Mouse (Mus musculus): ENCODE measurements around the gene 1700020L24Rik.
A peak's percentile ranks its signal among the peaks of the same experiment; 100 is the strongest.

1700020L24Rik gene

GRCm38 (mm10) chr11:83437377-83437776 is at the start of gene 1700020L24Rik:
1700020L24Rik (plus strand) TSS chr11:83437677.
- DNase-seq (ENCODE audit: low spot score in 2 of 2): no peak

GRCm38 (mm10) chr11:83393062-83393461 is 44.4 kb upstream of the 1700020L24Rik start:
- no peak for DNase-seq (ENCODE audit: low spot score in 2 of 2)

- no peak for DNase-seq (ENCODE audit: low spot score in 2 of 2)
These were observed 42.6 kb upstream of the 1700020L24Rik start for GRCm38 (mm10) chr11:83394802-83395439.

- DNase-seq (ENCODE audit: low spot score in 2 of 2): no peak
These were observed 39.9 kb upstream of the 1700020L24Rik start for GRCm38 (mm10) chr11:83397626-83398025.

DNA sequence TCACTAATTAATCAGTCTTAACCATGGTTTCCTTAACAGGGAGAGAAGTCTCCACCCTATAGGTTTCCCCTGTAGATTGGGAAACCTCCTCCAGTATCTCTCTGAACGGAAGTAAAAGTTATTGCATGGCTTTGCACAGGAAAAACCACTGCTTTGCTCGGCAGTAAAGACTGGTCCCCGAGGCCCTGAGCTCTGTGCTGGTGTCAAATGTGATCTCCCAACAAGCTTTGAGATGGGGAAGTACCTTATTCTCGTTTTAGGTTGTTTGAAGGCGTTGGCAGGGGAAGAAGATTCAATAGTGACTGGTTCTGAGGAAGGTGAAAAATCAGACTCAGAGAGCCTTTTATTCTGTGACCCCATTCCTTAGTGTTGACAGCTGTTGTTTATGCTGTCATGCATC is 38.8 kb upstream of the 1700020L24Rik start:
- DNase-seq (ENCODE audit: low spot score in 2 of 2): no peak

DNA sequence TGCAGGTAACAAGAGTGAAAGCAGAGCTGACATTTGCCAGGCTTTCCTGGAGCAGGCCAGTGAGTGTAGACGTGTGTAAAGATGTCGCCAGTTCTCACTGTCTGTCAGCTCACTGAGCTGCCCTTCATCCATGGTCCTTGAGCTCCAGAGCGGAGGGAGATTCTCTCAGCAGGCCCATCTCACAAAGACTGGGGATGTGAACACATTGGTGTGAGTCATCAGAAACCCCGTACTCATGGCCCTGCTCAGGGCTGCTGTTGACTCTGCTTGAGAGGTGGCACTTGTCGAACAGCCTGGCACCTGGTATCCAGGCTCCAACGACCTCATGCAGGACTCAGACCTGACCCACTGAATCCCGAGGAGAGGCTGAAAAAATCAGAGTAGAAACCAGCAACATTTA is 33.7 kb upstream of the 1700020L24Rik start:
- DNase-seq (ENCODE audit: low spot score in 2 of 2): no peak

GRCm38 (mm10) chr11:83406391-83406790 is 31.1 kb upstream of the 1700020L24Rik start:
- DNase-seq (ENCODE audit: low spot score in 2 of 2): no peak

DNA sequence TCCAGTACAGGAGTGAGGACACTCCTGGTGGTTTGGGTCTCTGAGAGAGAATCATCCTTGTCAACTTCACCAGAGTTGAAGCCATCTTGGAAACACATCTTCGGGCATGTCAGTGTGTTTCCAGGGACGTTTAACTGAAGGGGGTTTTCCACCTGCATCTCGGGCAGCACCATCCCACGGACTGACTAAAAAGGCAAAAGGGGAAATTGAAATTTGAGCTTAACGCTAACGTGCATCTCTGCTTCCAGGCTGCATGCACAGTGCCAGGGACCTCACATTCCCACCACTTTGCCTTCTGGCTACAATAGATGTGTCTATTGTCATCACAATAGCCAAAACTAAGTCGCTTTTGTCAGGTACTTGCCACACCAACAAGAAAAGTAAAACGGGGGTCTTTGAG is 29.2 kb upstream of the 1700020L24Rik start:
- DNase-seq (ENCODE audit: low spot score in 2 of 2): no peak

DNA sequence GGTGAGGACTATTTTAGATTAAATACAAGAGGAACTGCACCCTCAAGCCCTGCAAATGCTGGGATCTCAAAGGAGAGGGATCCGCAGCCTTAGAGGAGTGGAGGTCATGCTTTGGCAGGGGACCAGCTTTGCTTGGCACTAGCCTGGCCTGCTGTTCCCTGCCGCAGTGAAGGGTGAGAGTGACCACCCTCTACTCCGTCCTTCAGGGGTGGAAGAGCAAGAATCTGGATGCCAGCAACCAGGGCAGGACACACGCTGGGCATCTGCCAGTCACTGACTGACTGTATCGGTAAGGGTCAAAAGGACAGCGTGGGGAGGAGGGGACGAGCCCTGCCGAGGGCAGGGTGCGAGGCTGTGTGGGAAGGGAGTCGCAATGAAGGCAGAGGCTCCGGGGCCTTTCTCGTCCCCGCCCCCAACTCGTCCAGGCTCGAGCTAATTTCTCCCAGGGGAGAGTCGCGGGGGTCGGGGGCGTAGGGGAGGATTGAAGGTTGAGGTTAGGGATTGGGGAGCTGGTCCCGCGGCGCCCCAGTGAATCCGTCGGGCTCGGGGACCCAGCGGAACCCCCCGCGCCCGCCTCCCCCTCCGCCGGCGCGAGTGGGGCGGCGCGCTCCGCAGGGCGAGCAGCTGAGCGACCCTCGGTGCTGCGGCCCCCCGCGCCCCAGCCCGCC is 28.3 kb upstream of the 1700020L24Rik start, which contains the start of gene Rasl10b:
Gene Rasl10b, plus strand, starts transcription at position 51 of the 668 bp plus-strand sequence.
- no peak for DNase-seq (ENCODE audit: low spot score in 2 of 2)

DNA sequence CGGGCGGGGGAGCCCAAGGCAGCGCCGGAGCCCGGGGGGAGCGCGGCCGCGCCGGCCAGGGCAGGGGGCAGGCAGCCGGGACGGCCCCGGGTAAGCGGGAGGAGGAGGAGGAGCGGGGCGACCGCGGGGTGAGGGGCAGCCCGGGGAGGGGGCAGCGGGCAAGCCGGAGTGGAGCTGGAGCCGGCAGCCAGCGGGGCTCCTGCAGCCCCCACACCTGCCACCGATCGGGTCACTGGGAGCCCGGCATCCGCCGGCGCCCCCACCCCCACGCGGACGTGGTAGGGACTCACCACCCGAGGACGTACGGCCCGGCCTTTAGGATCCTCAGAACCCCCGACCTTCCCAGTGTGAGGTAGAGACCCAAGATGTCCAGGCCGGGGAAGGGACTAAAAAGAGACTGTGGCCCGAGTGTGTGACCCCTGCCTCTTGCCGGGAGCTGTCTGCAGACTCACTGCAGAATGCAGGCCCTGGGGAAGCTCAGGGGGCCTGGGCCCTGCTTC is 27.6 kb upstream of the 1700020L24Rik start:
- DNase-seq (ENCODE audit: low spot score in 2 of 2): no peak

- no peak for DNase-seq (ENCODE audit: low spot score in 2 of 2)
These were observed 27.0 kb upstream of the 1700020L24Rik start for GRCm38 (mm10) chr11:83410510-83410909.

DNA sequence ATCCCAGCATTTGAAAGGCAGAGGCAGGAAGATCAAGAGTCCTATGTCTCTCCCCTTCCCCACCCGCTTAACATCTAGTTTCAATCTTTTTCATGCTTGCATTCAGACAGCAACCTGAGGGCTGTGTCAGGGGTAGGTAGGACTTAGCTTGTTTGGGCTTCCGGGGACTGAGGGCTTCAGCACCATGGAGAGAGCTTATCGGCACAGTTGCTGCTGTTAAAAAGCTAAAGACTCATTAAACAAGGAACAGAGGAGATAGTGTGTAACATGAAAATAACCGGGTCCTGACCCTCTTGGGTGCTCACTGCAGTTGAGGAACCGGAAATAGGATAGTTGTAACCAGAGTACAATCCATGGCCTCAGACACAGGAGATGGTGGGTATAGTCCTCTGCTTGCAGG is 20.4 kb upstream of the 1700020L24Rik start:
- no peak for DNase-seq (ENCODE audit: low spot score in 2 of 2)

GRCm38 (mm10) chr11:83417708-83418107 is 19.8 kb upstream of the 1700020L24Rik start:
- peak in 1 of 2 experiments; percentile 56 for DNase-seq (ENCODE audit: low spot score in 2 of 2)

DNA sequence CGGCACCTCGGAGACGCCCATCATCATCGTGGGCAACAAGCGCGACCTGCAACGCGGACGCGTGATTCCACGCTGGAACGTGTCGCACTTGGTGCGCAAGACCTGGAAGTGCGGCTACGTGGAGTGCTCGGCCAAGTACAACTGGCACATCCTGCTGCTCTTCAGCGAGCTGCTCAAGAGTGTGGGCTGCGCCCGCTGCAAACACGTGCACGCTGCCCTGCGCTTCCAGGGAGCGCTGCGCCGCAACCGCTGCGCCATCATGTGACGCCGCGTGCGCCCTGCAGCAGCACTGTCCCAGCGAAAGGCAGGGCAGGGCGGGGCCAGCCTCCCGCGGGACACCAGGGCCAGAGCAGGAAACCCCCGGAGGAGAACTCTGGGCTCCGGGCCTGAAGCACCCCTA is 18.9 kb upstream of the 1700020L24Rik start:
- peak; percentile 75 to 80 for DNase-seq (ENCODE audit: low spot score in 2 of 2)

DNA sequence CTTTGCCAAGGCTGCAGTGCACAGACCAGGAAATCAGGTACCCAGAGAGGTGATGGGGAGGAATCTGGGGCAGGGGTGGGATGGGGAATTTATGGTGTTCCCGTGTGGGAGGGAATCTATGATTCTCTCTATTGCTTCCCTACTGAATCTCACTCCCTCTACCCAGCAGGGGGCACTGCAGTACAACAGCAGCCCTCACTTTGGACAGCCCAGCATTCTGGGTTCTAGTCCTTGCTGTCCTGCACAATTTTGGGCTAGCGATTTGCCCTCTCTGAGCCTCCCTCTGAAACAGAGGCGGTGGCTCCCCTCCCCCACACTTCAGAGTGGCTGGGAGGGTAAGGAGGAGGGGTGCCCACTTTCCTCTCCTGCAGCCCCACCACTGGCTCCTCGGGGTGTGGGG is 17.1 kb upstream of the 1700020L24Rik start:
- DNase-seq (ENCODE audit: low spot score in 2 of 2): no peak

DNA sequence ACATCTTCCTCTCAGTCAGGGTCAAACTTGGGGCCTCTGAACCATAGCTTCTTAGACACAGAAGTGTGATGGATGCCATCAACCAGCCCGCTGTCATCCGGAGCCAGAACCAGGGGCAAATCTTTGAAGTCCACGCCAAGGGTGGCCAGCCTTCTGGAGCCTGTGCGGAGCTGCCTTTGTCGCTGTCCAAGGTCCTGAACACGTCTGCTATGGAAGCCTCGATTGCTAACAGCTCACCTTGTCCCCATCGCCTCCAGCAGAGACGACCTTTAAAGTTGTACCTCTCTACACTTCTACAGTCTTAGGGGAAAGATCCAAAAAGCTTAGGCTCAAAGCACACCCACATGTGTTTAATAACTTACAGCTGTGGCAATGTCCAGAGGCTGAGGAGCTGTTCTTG is 16.2 kb upstream of the 1700020L24Rik start:
- no peak for DNase-seq (ENCODE audit: low spot score in 2 of 2)

- peak; percentile 63 to 68 for DNase-seq (ENCODE audit: low spot score in 2 of 2)
These were observed 12.8 kb upstream of the 1700020L24Rik start for GRCm38 (mm10) chr11:83424681-83425080.

GRCm38 (mm10) chr11:83426964-83427363 is 10.5 kb upstream of the 1700020L24Rik start:
- DNase-seq (ENCODE audit: low spot score in 2 of 2): no peak

DNA sequence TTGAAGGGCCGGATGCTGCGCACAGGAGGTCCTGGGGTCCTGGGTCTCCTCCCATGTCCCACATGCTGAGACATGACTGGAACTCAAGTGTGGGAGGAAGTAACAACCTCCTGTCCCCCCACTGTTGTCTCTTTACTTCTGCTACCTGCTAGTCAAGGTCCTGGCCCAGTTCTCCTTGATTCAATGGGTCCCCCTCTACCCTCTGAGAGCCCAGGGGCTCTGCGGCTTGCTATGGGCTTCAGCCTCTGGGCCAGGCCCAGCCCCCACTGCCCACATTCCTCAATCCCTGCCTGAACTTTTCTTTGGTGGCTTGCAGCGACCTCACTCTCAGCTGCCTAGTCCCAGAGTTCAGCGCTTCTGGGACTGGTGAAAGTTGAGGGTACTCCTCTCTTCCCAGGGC is 8.1 kb upstream of the 1700020L24Rik start, which contains the start of gene Gas2l2:
Gene Gas2l2, minus strand, starts transcription at position 101 of the 400 bp plus-strand sequence.
- DNase-seq (ENCODE audit: low spot score in 2 of 2): no peak

DNA sequence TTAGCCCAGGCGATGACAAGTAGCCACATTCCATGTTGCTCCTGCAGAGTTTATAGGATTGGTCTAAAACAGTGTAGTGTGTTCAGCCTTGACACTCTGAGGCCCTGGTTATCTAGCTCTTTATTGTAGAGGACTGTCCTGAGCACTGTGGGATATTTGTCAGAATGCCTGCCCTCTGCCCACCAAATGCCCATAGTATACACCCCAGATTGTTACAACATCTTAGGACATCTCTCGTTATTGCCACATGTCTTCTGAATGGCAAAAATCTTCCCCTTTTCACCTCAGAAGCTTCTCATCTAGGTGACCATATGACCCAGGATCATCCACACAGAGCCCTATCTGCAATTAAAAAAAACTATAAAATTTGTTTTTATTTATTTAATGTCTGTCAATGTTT is 4.9 kb upstream of the 1700020L24Rik start:
- DNase-seq (ENCODE audit: low spot score in 2 of 2): no peak

DNA sequence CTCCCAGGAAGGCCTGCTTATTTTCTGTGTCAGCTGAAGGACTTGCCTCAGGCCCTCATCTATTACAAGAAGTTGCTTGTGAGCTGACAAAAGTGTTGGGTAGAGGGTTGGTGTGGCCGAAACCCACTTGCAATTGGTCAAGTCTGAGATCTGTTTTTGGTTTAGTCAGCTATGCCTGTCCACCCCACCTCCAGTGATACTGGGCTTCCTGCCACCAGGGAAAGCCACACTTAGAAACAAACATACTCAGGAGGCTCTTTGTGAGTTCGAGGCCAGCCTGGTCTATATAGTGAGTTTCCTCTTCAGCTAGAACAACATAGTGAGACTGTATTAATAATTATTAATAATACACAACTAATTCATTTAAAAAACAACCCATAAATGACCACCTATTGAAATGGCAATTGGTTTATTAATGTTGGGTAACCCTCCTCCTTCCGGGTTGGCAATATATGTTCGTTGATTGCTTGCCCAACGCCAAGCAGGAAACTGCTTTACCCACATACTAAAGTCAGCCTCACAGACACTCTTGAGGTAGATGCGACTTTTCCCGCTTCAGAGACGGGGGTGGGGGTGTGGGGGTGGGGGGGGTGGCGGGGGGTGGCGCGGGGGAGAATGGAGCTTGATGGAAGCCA is 2.1 kb downstream of the 1700020L24Rik start:
- no peak for DNase-seq (ENCODE audit: low spot score in 2 of 2)
